Mouse (Mus musculus): ENCODE results near the gene Tmem185a.
A peak's percentile ranks its signal among the peaks of the same experiment; 100 is the strongest.
"Not testable (repeated sequence)": the region's sequence is repeated elsewhere in the genome, so short reads cannot be mapped to it uniquely, and the experiment has no call there.

Tmem185a gene

DNA sequence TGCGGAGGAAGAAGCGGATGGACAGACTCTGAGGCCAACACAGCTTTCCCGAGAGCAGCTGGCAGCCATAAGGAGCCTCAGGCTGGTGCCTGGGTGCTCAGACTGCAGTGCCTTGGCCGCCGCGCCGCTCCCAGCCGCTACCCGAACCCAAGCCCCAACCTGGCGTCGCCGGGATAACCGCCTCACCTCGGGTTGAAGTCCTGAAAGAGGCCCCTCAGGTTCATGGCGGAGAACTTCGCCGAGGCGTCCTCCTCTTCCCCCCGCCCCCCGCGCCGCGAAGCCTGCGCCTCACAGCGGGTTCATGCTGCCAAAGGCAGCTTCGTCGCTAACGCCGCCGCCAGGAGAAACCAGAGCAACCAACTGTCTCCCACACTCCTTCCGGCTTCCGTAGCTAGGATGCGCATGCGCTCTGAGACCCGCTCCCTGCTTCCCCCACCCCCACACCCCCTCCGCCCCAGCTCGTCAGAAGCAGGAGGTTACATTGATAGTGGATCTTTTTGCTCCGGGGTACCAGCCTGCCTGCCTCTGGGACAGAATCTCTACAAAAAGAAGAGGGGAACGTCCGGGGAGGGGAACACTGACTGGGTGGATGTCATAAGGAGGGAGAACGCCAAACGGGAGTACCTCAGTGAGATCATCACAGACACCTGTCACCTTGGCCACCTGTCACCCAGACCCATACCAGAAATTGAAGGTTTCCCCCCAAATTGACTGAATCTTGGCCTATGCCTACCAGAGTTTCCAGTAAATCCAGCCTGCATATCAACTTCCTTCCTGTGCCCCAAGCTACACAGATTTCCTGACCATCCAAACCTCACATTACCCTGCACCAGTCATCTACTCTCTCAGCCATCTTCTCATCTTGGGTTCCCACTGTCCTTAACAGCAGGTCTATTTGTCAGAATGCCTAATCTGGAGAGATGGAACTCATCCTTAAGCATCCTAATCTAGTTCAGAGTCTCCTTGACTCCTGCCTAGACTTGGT, at the start of gene Tmem185a:
Gene Tmem185a, minus strand, starts transcription at position 389 of the 985 bp plus-strand sequence.
- peak; percentile 84 for DNase-seq (ENCODE audit: inconsistent ontology term)

DNA sequence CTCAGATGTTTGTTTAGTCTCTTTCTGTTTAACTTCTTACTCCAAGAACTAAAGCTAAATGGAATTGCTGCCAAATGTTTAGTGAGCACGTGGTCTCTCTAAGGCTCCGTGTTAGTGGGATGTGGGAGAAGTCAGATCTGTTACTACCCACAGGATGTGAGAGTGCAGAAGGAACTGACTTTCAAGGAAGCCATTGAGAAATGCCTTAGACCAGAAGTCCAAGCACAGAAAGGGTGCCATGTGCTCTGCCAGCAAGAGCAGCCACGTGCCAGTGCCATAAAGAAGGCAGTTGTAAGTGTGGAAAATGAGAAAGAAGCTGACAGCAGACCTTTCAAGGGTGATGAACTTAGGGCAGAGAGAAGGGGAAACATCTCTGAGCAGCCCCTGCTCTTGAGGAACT, 37.4 kb upstream of the Tmem185a start:
- not testable (repeated sequence) for DNase-seq (ENCODE audit: inconsistent ontology term)

DNA sequence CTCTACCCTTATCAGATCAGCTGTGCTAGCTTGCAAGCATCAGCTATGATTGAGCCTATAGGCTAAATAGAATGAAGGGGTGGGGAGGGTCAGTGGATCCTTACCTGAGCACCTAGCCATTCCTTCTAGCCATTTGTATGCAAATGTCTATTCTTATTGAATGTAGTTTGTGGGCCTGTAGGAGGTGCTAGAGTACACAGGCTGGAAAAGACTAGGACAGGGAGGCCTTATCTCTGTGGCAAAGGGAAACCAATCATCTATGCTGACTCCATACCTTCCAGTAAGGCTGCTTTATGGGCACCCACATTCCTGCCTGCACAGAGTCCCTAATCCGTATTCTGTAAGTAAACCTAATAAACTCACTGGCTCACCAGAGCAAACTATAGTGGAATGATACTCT, 10.3 kb upstream of the Tmem185a start:
- DNase-seq (ENCODE audit: inconsistent ontology term) = not testable (repeated sequence)

DNA sequence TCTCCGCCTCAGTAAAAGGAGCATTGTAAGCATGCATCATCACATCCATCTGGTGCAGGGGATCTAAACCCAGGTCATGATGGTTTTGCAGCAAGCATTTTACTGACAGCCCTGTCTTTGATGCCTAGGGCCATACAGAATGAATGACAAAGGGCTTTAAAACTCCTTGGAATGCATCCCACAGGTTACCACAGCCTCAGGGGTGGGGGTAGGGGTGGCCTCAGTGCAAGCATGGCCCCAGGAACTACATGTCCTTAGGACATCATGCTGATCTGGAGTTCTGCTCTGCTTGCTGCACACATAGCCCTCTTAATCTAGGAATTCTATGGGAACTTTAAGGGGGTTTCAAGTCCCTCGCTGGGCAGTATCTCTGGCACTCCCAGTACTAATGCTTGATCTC, 5.2 kb upstream of the Tmem185a start:
- no peak for DNase-seq (ENCODE audit: inconsistent ontology term)

DNA sequence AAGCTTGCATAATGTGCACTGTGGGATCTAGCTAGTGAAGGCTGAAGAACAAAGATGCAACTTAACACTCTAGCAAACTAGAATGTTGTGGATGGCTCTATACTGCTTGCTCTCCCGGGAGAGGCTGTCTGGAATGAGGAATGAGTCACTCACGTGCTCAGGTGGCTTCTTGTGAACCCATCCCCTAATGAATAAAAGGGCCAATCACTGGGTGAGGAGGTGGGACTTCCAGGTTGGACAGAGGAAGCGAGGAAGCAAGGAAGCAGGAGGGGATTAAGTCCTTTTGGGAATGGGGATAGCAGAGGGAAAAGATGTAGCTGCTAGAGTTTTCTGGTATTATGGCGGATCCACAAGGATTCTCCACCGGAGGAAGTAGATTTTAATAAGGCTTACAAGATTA, 1.7 kb upstream of the Tmem185a start:
- no peak for DNase-seq (ENCODE audit: inconsistent ontology term)

DNA sequence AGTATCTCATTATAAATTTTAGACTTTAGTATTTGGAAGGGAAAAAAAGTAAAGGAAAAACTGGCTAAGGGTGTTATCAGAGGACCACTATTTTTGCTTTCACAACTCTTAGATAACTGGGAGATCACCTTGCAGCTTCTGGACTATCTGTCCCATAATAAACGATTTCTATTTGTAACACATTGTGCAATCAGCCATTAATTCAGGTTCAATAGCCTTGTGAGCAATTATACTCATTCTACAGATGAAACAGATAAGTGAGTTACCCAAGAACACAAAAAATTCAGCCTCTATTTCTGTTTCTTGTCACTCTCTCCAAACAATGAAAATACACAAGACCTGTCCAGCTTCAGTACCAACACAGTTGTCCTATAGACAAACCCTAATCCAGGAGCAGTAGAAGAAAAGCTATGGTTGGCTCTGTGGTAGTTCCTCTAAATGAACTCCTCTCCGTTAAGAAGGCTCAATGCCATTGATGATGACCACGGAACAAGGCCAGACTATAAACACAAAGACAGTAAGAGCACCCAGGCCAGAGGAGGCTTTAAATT, 1.7 kb downstream of the Tmem185a start:
- no peak for DNase-seq (ENCODE audit: inconsistent ontology term)

DNA sequence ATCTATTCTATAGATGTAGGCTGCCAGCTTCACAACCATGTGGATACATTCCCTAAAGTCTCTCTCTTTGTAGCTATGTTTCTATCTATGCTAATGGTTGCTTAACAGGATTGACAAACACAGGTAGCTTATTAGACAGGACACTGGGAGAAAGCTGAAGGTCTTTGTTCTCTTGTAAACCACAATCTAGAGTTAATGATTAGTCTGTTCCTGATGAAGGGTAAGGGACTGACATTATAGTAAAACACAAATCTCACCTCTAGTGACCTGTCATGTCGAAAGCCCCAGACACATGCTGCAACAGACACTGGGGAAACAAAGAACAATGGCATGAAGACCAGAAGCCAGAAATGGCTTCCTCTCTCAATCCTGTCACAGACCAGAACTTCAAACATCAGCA, 10.1 kb downstream of the Tmem185a start:
- DNase-seq (ENCODE audit: inconsistent ontology term) = no peak

DNA sequence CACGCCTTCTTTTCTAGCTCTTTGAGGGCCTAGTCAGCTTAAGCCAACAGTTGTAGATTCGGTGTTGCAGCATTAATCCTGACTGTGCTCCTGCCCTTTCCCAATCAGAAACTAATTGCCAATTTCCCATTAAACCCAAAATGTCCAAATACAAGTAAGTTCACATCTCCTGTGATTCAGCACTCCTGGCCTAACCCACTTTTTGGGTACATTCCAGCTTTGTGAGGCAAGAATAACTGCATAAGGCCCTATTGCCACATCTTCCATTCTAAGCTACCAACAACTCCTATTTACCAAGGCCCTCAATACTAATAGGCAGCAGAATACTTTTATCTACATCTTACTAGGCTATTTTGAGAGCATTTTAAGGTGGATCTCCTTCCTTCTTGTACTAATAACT, 11.5 kb downstream of the Tmem185a start:
- no peak for DNase-seq (ENCODE audit: inconsistent ontology term)

DNA sequence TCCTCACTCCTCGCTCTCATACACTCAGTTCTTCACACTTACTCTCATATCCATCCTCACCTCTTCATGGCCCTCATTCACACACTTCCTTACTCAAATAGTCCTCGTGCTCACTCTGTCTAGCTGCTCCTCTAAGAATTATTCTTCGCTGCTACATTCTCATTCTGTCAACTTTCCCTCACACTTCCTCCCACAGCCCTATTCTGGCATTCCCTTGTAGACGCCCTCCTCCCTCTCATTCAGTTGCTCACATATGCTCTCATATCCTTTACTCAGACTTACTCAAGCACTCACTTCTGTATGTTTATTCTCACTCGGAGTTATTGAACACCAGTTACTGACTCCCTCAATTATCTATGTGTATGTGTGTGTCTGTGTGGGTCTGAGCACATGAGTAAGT, 13.4 kb downstream of the Tmem185a start:
- no peak for DNase-seq (ENCODE audit: inconsistent ontology term)

DNA sequence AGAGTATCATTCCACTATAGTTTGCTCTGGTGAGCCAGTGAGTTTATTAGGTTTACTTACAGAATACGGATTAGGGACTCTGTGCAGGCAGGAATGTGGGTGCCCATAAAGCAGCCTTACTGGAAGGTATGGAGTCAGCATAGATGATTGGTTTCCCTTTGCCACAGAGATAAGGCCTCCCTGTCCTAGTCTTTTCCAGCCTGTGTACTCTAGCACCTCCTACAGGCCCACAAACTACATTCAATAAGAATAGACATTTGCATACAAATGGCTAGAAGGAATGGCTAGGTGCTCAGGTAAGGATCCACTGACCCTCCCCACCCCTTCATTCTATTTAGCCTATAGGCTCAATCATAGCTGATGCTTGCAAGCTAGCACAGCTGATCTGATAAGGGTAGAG, 24.6 kb downstream of the Tmem185a start:
- not testable (repeated sequence) for DNase-seq (ENCODE audit: inconsistent ontology term)

DNA sequence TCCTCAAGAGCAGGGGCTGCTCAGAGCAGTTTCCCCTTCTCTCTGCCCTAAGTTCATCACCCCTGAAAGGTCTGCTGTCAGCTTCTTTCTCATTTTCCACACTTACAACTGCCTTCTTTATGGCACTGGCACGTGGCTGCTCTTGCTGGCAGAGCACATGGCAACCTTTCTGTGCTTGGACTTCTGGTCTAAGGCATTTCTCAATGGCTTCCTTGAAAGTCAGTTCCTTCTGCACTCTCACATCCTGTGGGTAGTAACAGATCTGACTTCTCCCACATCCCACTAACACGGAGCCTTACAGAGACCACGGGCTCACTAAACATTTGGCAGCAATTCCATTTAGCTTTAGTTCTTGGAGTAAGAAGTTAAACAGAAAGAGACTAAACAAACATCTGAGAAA, 51.5 kb downstream of the Tmem185a start:
- not testable (repeated sequence) for DNase-seq (ENCODE audit: inconsistent ontology term)
